Mouse (Mus musculus): ENCODE measurements around the gene Zdhhc8.

DNA sequence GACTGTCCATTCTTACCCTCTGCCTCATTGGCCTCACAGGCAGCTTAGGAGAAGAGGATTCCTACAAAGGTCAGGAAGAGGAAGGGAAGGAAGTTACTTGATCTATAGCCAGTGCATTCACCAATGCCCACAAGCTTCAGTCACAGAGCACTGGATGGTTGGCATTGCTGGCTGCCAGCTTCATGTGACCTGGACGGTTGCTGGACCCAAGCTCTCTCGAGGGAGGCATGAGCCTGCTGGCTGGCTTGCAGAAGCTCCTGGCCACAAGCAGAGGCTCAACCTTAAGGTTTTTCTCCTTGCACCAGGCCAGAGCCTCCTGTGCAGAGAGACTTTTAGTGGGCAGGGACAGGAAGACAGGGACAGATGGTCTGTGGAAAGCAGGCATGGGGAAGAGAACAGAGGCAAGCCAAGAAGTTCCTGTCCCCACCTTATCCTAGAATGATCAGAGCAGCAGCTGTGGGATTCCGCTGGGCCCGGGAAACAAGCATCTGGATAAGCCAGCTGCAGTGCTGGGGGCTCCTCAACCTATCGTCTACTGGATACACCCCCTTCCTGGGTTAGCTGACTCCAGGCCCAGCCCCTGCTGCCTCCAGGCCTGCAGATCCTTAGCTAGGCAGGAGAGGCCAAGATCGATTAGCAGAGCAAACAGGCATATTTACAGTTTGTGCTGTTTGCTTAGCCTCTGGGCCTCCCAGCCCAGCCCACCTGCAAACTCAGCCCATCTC is 59.0 kb downstream of the Zdhhc8 start:
- TF ChIP-seq CTCF (IDR thresholded peaks at IDR 0.05; ENCODE audit: low read depth) (no peak), EP300 (IDR thresholded peaks at IDR 0.05; ENCODE audit: low read depth) (no peak)
